Mouse (Mus musculus) liver, embryonic 14.5 days (tissue): ENCODE data around the gene Uox. TPM values are rescaled to one million over a fixed set of nuclear protein-coding genes. Genes with fewer than 3 reads are reported as not detected.

Experiments
- ATAC-seq: fragments of 200-750 bp; cut with Nextera tagmentation; 2 replicates; pipeline ENCODE4 v1.8.0; 2017; ENCODE audit warnings: moderate number of reproducible peaks, mild to moderate bottlenecking, moderate library complexity; ENCODE audit not compliant: insufficient read depth
- DNase-seq, 3 experiments: peaks; one replicate each; pipeline ENCODE4 v3.0.0-alpha.2; 2012 to 2013; ENCODE audit warnings: low read depth in 3 of 3, low spot score in 3 of 3
- H3K27ac ChIP-seq: fragments of 300-500 bp; sonication (generic); 2 replicates; pipeline ENCODE4 v1.5.1; 2014; ENCODE audit warnings: moderate library complexity, mild to moderate bottlenecking, control low read depth, inconsistent platforms
- H3K27me3 ChIP-seq: fragments of 300-500 bp; sonication (generic); 2 replicates; pipeline ENCODE4 v1.6.1; 2014; ENCODE audit warnings: mild to moderate bottlenecking, low read length, moderate library complexity; ENCODE audit not compliant: control insufficient read depth, insufficient read depth
- H3K36me3 ChIP-seq: fragments of 300-500 bp; sonication (generic); replicated peaks from 2 replicates; pipeline ENCODE4 v1.6.1; 2014; ENCODE audit warnings: low read depth; ENCODE audit not compliant: control insufficient read depth, insufficient read depth
- H3K4me1 ChIP-seq, 2 experiments: fragments of 200-500 bp in 1 of 2; fragments of 300-500 bp in 1 of 2; sonication (generic) in 1 of 2; replicated peaks; 2 replicates each; pipeline ENCODE4 v1.6.1; 2012 to 2014; ENCODE audit warnings: antibody characterized with exemption in 1 of 2, inconsistent platforms in 1 of 2, low read length in 1 of 2; ENCODE audit not compliant: control insufficient read depth in 2 of 2, insufficient read depth in 2 of 2
- H3K4me2 ChIP-seq: fragments of 300-500 bp; sonication (generic); 2 replicates; pipeline ENCODE4 v1.6.1; 2014; ENCODE audit warnings: low read depth, mild to moderate bottlenecking, control low read depth, moderate library complexity
- H3K4me3 ChIP-seq, 2 experiments: fragments of 200-500 bp in 1 of 2; fragments of 300-500 bp in 1 of 2; sonication (generic) in 1 of 2; 2 replicates each; pipeline ENCODE4 v1.5.1; 2012 to 2014; ENCODE audit warnings: low read depth in 2 of 2, low read length in 2 of 2, mild to moderate bottlenecking in 2 of 2, control low read depth in 1 of 2, inconsistent platforms in 1 of 2, moderate library complexity in 1 of 2; ENCODE audit not compliant: insufficient read depth in 1 of 2
- H3K9ac ChIP-seq: fragments of 300-500 bp; sonication (generic); replicated peaks from 2 replicates; pipeline ENCODE4 v1.6.1; 2014; ENCODE audit warnings: mild to moderate bottlenecking, control low read depth, moderate library complexity
- H3K9me3 ChIP-seq: fragments of 300-500 bp; sonication (generic); 2 replicates; pipeline ENCODE4 v1.6.1; 2016; ENCODE audit warnings: low read length, mixed read lengths; ENCODE audit not compliant: control insufficient read depth
- CTCF ChIP-seq: IDR thresholded peaks from 2 replicates; pipeline ENCODE4 v1.5.1; 2016; ENCODE audit warnings: antibody characterized with exemption, low read depth, control low read depth
- EP300 ChIP-seq: IDR thresholded peaks from 2 replicates; pipeline ENCODE4 v1.6.1; 2016; ENCODE audit warnings: antibody characterized with exemption, low read depth
- WGBS: fragments of 180-500 bp; shearing (Covaris S2); extraction: QIAGEN DNeasy Blood & Tissue Kit; methylation state at CpG from one replicate; pipeline ENCODE4 v1.1.7; 2014; ENCODE audit not compliant: insufficient replicate concordance; 5-methylcytosine and 5-hydroxymethylcytosine counted together
- polyA plus RNA-seq, 2 experiments: library from polyadenylated mRNA; depleted of rRNA in 1 of 2; stranded (reverse) in 1 of 2; unstranded in 1 of 2; fragments of >200 nt; fragmentation: Nextera tagmentation in 1 of 2; extraction: Ambion mirVana in 1 of 2; gene quantifications; 2 replicates each; pipeline versions ENCODE4 v1.2.1 to v1.2.3; 2012 to 2014

Uox gene
- polyA plus RNA-seq, 2 experiments, result 4.3 to 6.4 TPM

DNA sequence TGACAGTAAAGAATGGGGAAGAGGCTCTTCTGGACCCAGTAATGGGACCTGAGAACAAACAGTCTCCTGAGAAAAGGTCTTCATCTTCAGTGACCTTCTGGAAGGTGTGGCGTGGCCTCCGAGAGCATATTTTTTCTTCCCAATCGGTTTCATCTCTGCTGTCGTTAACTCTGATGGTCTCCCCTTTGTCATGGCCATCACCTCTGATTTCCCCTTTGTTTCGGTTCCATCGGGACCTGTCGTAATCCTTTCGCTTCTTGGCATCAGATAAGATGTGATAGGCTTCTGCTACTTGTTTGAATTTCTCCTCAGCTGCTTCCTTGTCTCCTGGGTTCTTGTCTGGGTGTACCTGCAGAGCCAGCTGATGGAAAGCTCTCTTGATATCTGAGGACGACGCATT lies 80.5 kb downstream of the Uox start:
- H3K36me3 ChIP-seq, result no peaks in the 10 kb centered on the region
- H3K27me3 ChIP-seq, result no peaks in the 10 kb centered on the region
- no peaks in the 10 kb centered on the region for H3K9me3 ChIP-seq
- ATAC-seq (no peak), DNase-seq (no peak)
- no peak overlapping the region for H3K4me3 ChIP-seq
- no peak overlapping the region for H3K4me2 ChIP-seq
- peaks cover 26 to 27% of the 10 kb centered on the region in 2 experiments for H3K4me1 ChIP-seq
- WGBS, result 77% methylated on average over 10 of the region's 10 CpGs
- TF ChIP-seq CTCF, result no peak
- no peak for TF ChIP-seq EP300
- H3K9ac ChIP-seq, result no peak overlapping the region
- H3K27ac ChIP-seq, result no peak overlapping the region

- Histone ChIP-seq H3K9me3 (no peaks in the 10 kb centered on the region), H3K4me1 (peaks cover 29 to 31% of the 10 kb centered on the region in 2 experiments), H3K4me2 (no peak within 1 kb of the TSS), H3K4me3 (no peak within 1 kb of the TSS), H3K36me3 (no peaks in the 10 kb centered on the region), H3K9ac (no peak within 1 kb of the TSS), H3K27ac (no peak within 1 kb of the TSS), H3K27me3 (no peaks in the 10 kb centered on the region)
- no peak for TF ChIP-seq EP300
- no peak for TF ChIP-seq CTCF
- WGBS, result 74% methylated on average over 3 of the region's 3 CpGs
- DNase-seq (no peak), ATAC-seq (no peak)
Observed at GRCm38 (mm10) chr3:146651217-146651616, 81.0 kb downstream of the Uox start, which contains the start of gene 4930503B20Rik. Gene 4930503B20Rik, minus strand, starts transcription at chr3:146651317.

DNA sequence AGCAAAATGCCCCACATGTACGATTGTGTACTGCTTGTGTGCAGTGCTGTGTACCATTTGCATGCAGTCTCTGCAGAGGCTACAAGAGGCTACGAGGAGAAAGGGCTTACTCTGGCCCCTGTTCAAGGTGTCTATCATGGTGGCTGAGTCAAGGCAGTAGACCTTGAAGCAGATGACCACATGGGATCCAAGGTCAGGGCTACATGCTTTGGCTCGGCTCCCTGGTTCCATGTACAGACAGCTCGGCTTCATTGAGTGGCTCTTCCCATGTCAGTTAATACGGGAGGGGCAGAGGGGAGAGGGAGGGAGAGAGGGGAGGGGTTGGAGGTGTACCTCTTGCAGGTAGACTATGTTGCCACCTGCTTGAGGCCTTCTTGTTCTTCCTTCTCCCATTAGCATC lies 82.2 kb downstream of the Uox start:
- H3K4me2 ChIP-seq, result no peak overlapping the region
- DNase-seq (no peak), ATAC-seq (no peak)
- H3K36me3 ChIP-seq, result no peaks in the 10 kb centered on the region
- H3K4me3 ChIP-seq, result no peak overlapping the region
- H3K27ac ChIP-seq, result no peak overlapping the region
- peaks cover 29 to 31% of the 10 kb centered on the region in 2 experiments for H3K4me1 ChIP-seq
- 80% methylated on average over 5 of the region's 5 CpGs for WGBS
- H3K9ac ChIP-seq, result no peak overlapping the region
- TF ChIP-seq CTCF, result no peak
- no peak for TF ChIP-seq EP300
- H3K9me3 ChIP-seq, result no peaks in the 10 kb centered on the region
- H3K27me3 ChIP-seq, result no peaks in the 10 kb centered on the region

DNA sequence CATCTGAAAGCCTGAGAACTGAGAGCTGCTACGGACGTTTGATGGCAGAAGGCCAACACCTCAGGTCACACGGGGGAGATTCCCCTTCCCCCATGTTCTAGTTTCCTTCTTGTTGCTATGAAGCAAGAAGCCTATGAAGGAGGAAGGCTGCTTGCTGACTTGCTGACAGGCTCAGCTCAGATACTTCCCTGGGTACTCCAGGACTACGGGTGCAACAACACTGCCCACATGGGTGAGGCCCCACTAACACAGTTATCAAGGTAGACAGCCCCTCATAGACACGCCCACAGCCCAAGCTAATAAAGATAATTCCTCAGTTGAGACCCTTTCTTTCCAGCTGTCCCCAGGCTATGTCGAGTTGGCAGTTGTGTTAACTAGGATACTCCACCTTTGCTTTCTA lies 83.5 kb downstream of the Uox start:
- Histone ChIP-seq H3K27ac (peak overlapping the region; percentile 70), H3K4me3 (peak overlapping the region in 1 of 2 experiments; percentile 21; a peak in 1 of 4 replicates), H3K9me3 (no peaks in the 10 kb centered on the region), H3K36me3 (no peaks in the 10 kb centered on the region), H3K9ac (peak overlapping the region; percentile 54), H3K27me3 (no peaks in the 10 kb centered on the region), H3K4me2 (peak overlapping the region; percentile 58), H3K4me1 (peaks cover 29 to 31% of the 10 kb centered on the region in 2 experiments)
- peak; percentile 42 to 58 (median 54) for DNase-seq
- ATAC-seq, result peak; percentile 84
- TF ChIP-seq CTCF, result no peak
- TF ChIP-seq EP300, result peak; percentile 54; the same call in 1 of the 2 replicates
- 23% methylated on average over 6 of the region's 6 CpGs for whole genome bisulfite sequencing

GRCm38 (mm10) chr3:146655111-146655577 lies 84.9 kb downstream of the Uox start:
- ATAC-seq (peak; percentile 81), DNase-seq (peak; percentile 62 to 70 (median 69))
- H3K9ac ChIP-seq, result peak overlapping the region; percentile 44
- H3K27ac ChIP-seq, result peak overlapping the region; percentile 97
- 30% methylated on average over 2 of the region's 2 CpGs for WGBS
- peak; percentile 57; the same call in 1 of the 2 replicates for TF ChIP-seq EP300
- no peak for TF ChIP-seq CTCF
- no peak overlapping the region for H3K4me3 ChIP-seq
- H3K4me1 ChIP-seq, result peaks cover 29 to 31% of the 10 kb centered on the region in 2 experiments
- H3K9me3 ChIP-seq, result no peaks in the 10 kb centered on the region
- H3K36me3 ChIP-seq, result no peaks in the 10 kb centered on the region
- H3K27me3 ChIP-seq, result no peaks in the 10 kb centered on the region
- H3K4me2 ChIP-seq, result peak overlapping the region; percentile 53
